Mouse (Mus musculus): ENCODE data around the gene Dchs2. TPM values are rescaled to one million over a fixed set of nuclear protein-coding genes. Genes with fewer than 3 reads are reported as not detected.

Dchs2 gene
- polyA plus RNA-seq, 1 experiment from 2014 or later: 0.14 TPM

Other genes with a start within 250 kb of the Dchs2 start
- not detected in 2 replicates for gene Lrat, start 224.0 kb upstream of the Dchs2 start, polyA plus RNA-seq (2016; fragmentation: Nextera tagmentation; extraction: Ambion mirVana)
- gene Fgg, start 120.2 kb upstream of the Dchs2 start, polyA plus RNA-seq (2016; fragmentation: Nextera tagmentation; extraction: Ambion mirVana): 0.09 and 0.24 TPM in 2 replicates
- gene Fga, start 101.9 kb upstream of the Dchs2 start, polyA plus RNA-seq (2016; fragmentation: Nextera tagmentation; extraction: Ambion mirVana): not detected in 2 replicates
- 0.06 TPM in 1 of 2 replicates, not detected in the other for gene Fgb, start 78.1 kb upstream of the Dchs2 start, polyA plus RNA-seq (2016; fragmentation: Nextera tagmentation; extraction: Ambion mirVana)
- gene Plrg1, start 72.4 kb upstream of the Dchs2 start, polyA plus RNA-seq (2016; fragmentation: Nextera tagmentation; extraction: Ambion mirVana): 135 and 140 TPM in 2 replicates

Data from limb, embryonic 10.5 days (tissue).